Mouse (Mus musculus) small intestine, adult 2 months (tissue): Measurements from ENCODE around the gene Man1a. TPM values are rescaled to one million over a fixed set of nuclear protein-coding genes. Genes with fewer than 3 reads are reported as not detected.

ENCODE experiments used
- H3K27ac ChIP-seq: fragments of 200-500 bp; 2 replicates; pipeline ENCODE4 v1.5.1; 2012; ENCODE audit warnings: low read depth, low read length, control low read depth, inconsistent platforms; ENCODE audit not compliant: insufficient read depth
- H3K27me3 ChIP-seq: fragments of 200-500 bp; 2 replicates; pipeline ENCODE4 v1.6.1; 2012; ENCODE audit warnings: mild to moderate bottlenecking, moderate library complexity, low read length, inconsistent platforms; ENCODE audit not compliant: control insufficient read depth, insufficient read depth
- H3K36me3 ChIP-seq: fragments of 200-500 bp; 2 replicates; pipeline ENCODE4 v1.6.1; 2012; ENCODE audit warnings: mild to moderate bottlenecking, low read length, control low read depth, inconsistent platforms; ENCODE audit not compliant: control insufficient read depth, insufficient read depth
- H3K4me1 ChIP-seq: fragments of 200-500 bp; 2 replicates; pipeline ENCODE4 v1.6.1; 2012; ENCODE audit warnings: low read length, inconsistent platforms, mixed read lengths; ENCODE audit not compliant: control insufficient read depth, insufficient read depth, insufficient read length
- H3K4me3 ChIP-seq: fragments of 200-500 bp; 2 replicates; pipeline ENCODE4 v1.5.1; 2012; ENCODE audit warnings: low read depth, mild to moderate bottlenecking, control low read depth, inconsistent platforms, low read length, moderate library complexity
- CTCF ChIP-seq: fragments of 200-500 bp; IDR thresholded peaks from 2 replicates; pipeline ENCODE4 v1.5.1; 2012; ENCODE audit warnings: low read depth, mild to moderate bottlenecking, control low read depth, inconsistent platforms, low read length, moderate library complexity, mixed read lengths; ENCODE audit not compliant: insufficient replicate concordance, insufficient read length; ENCODE audit errors: extremely low read depth
- POLR2A ChIP-seq: fragments of 200-500 bp; IDR thresholded peaks from 2 replicates; pipeline ENCODE4 v1.6.1; 2012; ENCODE audit warnings: low read depth, mild to moderate bottlenecking, control low read depth, inconsistent platforms, low read length, moderate library complexity
- WGBS: fragments of 180-500 bp; shearing (Covaris S2); methylation state at CpG from one replicate; pipeline ENCODE4 v1.1.7; 2018; 5-methylcytosine and 5-hydroxymethylcytosine counted together
- polyA plus RNA-seq: library from polyadenylated mRNA; depleted of rRNA; stranded (reverse); fragments of >200 nt; gene quantifications from 2 replicates; pipeline ENCODE4 v1.2.3, GENCODE M21; 2012; rRNA removed

Gene Man1a
- polyA plus RNA-seq, result 29.7 and 59.8 TPM in 2 replicates

- TF ChIP-seq POLR2A, result no peak
- TF ChIP-seq CTCF, result no peak
Observed at GRCm38 (mm10) chr10:54076420-54076819, at the start of gene Man1a. Gene Man1a, minus strand, starts transcription at chr10:54076609.

DNA sequence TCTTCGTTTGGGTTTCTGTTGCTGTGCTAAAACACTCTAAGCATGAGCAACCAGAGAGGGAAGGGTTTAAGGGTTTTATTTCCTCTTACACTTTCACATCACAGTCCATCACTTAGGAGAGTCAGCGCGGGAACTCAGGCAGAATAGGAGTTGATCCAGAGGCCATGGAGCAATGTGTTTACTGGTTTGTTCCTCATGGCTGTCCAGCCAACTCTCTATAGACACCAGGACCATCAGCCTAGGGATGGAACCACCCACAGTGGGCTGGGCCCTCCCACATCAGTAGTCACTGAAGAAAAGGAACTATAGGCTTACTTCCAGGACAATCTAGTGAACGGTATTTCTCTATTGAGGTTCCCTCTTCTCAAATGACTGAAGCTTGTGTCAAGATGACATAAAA, 45.4 kb upstream of the Man1a start:
- H3K4me3 ChIP-seq, result no peak overlapping the region
- no peaks in the 10 kb centered on the region for H3K36me3 ChIP-seq
- H3K27ac ChIP-seq, result no peak overlapping the region
- no peaks in the 10 kb centered on the region for H3K27me3 ChIP-seq
- H3K4me1 ChIP-seq, result peaks cover 13% of the 10 kb centered on the region; the same call in 1 of the 2 replicates
- WGBS, result 86% methylated on average over 4 of the region's 4 CpGs
- TF ChIP-seq POLR2A (no peak), CTCF (no peak)

More at GRCm38 (mm10) chr10:54076420-54076819, at the start of gene Man1a:
- H3K27ac ChIP-seq, result peak within 1 kb of the TSS; percentile 52
- H3K27me3 ChIP-seq, result no peaks in the 10 kb centered on the region
- 7% methylated on average over 4 of the region's 4 CpGs for WGBS
- H3K36me3 ChIP-seq, result no peaks in the 10 kb centered on the region; the same call in 1 of the 2 replicates
- peaks cover 6% of the 10 kb centered on the region; the same call in 1 of the 2 replicates for H3K4me1 ChIP-seq
- peak within 1 kb of the TSS; percentile 83 for H3K4me3 ChIP-seq

GRCm38 (mm10) chr10:54120375-54120774, 44.0 kb upstream of the Man1a start:
- H3K27ac ChIP-seq, result peak overlapping the region; percentile 62

DNA sequence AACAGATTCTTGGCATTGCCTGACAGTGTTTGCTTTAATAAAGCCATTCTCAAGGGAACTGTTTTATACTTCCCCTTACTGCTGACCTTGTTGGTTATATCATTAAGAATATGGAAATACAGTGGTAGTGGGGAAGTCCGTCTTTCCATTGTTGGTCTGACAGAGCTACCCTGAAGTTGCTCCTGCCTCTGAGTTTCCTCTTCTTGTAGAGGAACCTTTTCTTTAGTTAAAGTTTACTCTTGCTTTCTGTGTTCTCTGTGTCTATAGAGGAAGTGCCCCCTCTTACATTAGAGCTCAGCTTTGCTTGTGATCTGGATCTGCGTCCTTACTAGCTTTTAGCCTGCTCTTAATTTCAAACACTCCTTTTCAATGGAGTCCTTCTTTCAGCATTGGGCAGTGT, 42.9 kb upstream of the Man1a start:
- H3K4me1 ChIP-seq, result peaks cover 13% of the 10 kb centered on the region; the same call in 1 of the 2 replicates
- H3K27me3 ChIP-seq, result no peaks in the 10 kb centered on the region
- WGBS, result 75% methylated on average over 2 of the region's 2 CpGs
- no peaks in the 10 kb centered on the region for H3K36me3 ChIP-seq
- TF ChIP-seq CTCF (no peak), POLR2A (no peak)
- no peak overlapping the region for H3K4me3 ChIP-seq
- peak overlapping the region; percentile 78 for H3K27ac ChIP-seq

More at GRCm38 (mm10) chr10:54120375-54120774, 44.0 kb upstream of the Man1a start:
- Histone ChIP-seq H3K36me3 (no peaks in the 10 kb centered on the region), H3K27me3 (no peaks in the 10 kb centered on the region), H3K4me3 (no peak overlapping the region), H3K4me1 (peaks cover 13% of the 10 kb centered on the region; the same call in 1 of the 2 replicates)
- WGBS, result 18% methylated on average over 2 of the region's 2 CpGs
- TF ChIP-seq CTCF (no peak), POLR2A (no peak)

GRCm38 (mm10) chr10:54118223-54118912, 42.0 kb upstream of the Man1a start:
- H3K4me3 ChIP-seq, result no peak overlapping the region
- no peaks in the 10 kb centered on the region for H3K36me3 ChIP-seq
- H3K27ac ChIP-seq, result peak overlapping the region; percentile 90
- peaks cover 13% of the 10 kb centered on the region; the same call in 1 of the 2 replicates for H3K4me1 ChIP-seq
- TF ChIP-seq CTCF, result no peak
- TF ChIP-seq POLR2A, result no peak
- H3K27me3 ChIP-seq, result no peaks in the 10 kb centered on the region
- 38% methylated on average over 4 of the region's 4 CpGs for WGBS

DNA sequence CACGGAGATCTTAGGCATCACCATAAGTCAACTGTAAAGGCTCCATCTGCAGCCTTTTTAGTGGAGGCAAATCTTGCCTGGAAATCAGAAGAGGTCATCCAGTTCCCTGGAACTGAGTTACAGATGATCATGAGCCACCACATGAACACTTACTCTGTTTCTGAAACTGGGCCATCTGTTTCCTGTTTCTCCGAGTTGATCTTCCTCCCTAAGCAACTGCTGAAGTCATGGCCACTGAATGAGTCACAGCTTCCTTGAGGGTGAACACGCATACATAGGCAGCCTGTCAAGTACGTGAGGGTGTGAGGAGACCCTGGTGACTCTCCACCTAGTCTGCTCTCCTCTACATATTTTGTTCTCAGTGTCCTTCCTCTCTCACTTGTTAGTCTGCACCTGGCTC, 41.4 kb upstream of the Man1a start:
- H3K36me3 ChIP-seq, result no peaks in the 10 kb centered on the region
- no peaks in the 10 kb centered on the region for H3K27me3 ChIP-seq
- no peak for TF ChIP-seq CTCF
- TF ChIP-seq POLR2A, result no peak
- peaks cover 13% of the 10 kb centered on the region; the same call in 1 of the 2 replicates for H3K4me1 ChIP-seq
- H3K27ac ChIP-seq, result peak overlapping the region; percentile 90
- 27% methylated on average over 4 of the region's 4 CpGs for WGBS
- H3K4me3 ChIP-seq, result no peak overlapping the region

DNA sequence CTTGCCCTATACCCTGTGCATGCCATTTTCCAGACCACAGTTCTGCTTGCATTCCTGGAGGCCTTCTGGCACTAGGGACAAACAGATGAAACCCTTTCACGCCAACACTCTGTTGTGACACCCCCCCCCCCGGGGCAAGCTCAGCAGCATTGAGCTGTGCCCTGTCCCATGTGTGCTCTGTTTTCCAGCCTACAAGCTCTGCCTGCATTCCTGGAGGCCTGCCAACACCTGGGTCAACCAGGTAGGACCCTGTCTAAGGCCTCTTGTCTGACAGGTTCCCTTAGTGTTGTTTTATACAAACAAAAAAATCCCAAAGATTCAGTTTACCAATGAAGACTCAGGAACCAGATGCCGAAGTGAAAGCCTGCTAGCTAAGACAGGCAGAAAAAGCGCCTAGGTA, 27.3 kb upstream of the Man1a start:
- Histone ChIP-seq H3K4me3 (no peak overlapping the region), H3K27me3 (no peaks in the 10 kb centered on the region), H3K36me3 (no peaks in the 10 kb centered on the region), H3K4me1 (no peaks in the 10 kb centered on the region), H3K27ac (no peak overlapping the region)
- 81% methylated on average over 4 of the region's 4 CpGs for WGBS
- TF ChIP-seq POLR2A, result no peak
- no peak for TF ChIP-seq CTCF

- Histone ChIP-seq H3K4me1 (no peaks in the 10 kb centered on the region), H3K4me3 (no peak overlapping the region), H3K36me3 (no peaks in the 10 kb centered on the region), H3K27me3 (no peaks in the 10 kb centered on the region), H3K27ac (no peak overlapping the region)
- TF ChIP-seq POLR2A, result no peak
- TF ChIP-seq CTCF, result no peak
Observed at GRCm38 (mm10) chr10:54092081-54092480, 15.7 kb upstream of the Man1a start.
